Mouse (Mus musculus): ENCODE data around the gene Cntnap2. TPM values are rescaled to one million over a fixed set of nuclear protein-coding genes. Genes with fewer than 3 reads are reported as not detected.

Gene Cntnap2
- polyA plus RNA-seq, 1 experiment from 2014 or later: 0.75 TPM

DNA sequence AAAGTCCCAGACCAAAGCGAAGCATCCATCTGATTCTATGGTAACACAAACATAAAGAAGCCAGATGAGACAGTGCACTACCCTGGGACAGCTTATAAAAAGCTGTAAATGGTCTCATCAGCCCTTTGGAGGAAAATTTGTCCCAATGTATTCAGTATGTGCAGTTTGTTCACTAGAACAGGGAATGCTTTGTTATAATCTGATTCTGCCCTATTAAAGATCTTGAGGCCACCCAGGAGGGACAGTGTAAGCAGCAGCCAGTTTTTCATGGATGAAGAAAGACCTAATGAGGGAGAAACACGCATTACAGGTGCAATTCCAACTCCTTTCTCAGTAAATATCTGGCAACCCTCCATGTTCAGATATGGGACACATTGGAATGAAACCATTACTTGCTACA lies 145.9 kb downstream of the Cntnap2 start:
- H3K4me2 ChIP-seq (ENCODE audit: low read depth, severe bottlenecking): no peak overlapping the region
- ATAC-seq (ENCODE audit: insufficient number of reproducible peaks, low FRiP score, low TSS enrichment, low read depth): no peak
- DNase-seq (ENCODE audit: low spot score): no peak
- H3K9ac ChIP-seq (ENCODE audit: low read length): no peak overlapping the region
- no peaks in the 10 kb centered on the region for H3K27me3 ChIP-seq (ENCODE audit: control insufficient read depth, insufficient read depth, low read length)
- no peaks in the 10 kb centered on the region for H3K36me3 ChIP-seq (ENCODE audit: control insufficient read depth, insufficient read depth, low read length)
- H3K9me3 ChIP-seq (ENCODE audit: control insufficient read depth, low read length): no peaks in the 10 kb centered on the region
- no peak overlapping the region for H3K27ac ChIP-seq (replicated peaks; ENCODE audit: low read depth, low read length)
- WGBS: 84% methylated on average over 2 of the region's 2 CpGs
- no peak overlapping the region for H3K4me3 ChIP-seq (ENCODE audit: low read depth, low read length)
- H3K4me1 ChIP-seq (ENCODE audit: control insufficient read depth, insufficient read depth, low read length): no peaks in the 10 kb centered on the region

DNA sequence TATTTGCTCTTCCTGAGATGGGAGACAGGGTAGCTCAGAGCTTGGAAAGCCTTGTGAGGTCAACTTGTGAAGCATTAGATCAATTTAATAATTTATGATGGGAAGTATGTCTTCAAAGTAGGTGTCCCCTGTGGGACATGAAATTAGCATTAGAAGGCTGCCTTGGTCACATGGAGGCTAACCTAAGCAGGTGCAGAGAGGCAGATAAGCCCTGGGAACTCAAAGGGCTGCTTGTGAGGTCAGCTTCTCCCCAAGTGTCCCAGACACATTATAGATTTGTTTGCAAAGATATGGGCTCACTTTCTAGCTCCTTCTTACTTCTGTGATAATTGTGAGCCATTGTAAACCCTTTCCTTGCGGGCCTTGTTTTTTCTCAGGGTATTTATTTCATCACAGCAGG lies 155.2 kb downstream of the Cntnap2 start:
- Histone ChIP-seq H3K9me3 (ENCODE audit: control insufficient read depth, low read length) (no peaks in the 10 kb centered on the region), H3K4me3 (ENCODE audit: low read depth, low read length) (no peak overlapping the region), H3K9ac (ENCODE audit: low read length) (no peak overlapping the region), H3K4me2 (ENCODE audit: low read depth, severe bottlenecking) (no peak overlapping the region), H3K27ac (replicated peaks; ENCODE audit: low read depth, low read length) (no peak overlapping the region), H3K36me3 (ENCODE audit: control insufficient read depth, insufficient read depth, low read length) (no peaks in the 10 kb centered on the region), H3K27me3 (ENCODE audit: control insufficient read depth, insufficient read depth, low read length) (no peaks in the 10 kb centered on the region), H3K4me1 (ENCODE audit: control insufficient read depth, insufficient read depth, low read length) (no peaks in the 10 kb centered on the region)
- WGBS: 69% methylated on average over 1 of the region's 1 CpGs
- ATAC-seq (ENCODE audit: insufficient number of reproducible peaks, low FRiP score, low TSS enrichment, low read depth): no peak
- no peak for DNase-seq (ENCODE audit: low spot score)

DNA sequence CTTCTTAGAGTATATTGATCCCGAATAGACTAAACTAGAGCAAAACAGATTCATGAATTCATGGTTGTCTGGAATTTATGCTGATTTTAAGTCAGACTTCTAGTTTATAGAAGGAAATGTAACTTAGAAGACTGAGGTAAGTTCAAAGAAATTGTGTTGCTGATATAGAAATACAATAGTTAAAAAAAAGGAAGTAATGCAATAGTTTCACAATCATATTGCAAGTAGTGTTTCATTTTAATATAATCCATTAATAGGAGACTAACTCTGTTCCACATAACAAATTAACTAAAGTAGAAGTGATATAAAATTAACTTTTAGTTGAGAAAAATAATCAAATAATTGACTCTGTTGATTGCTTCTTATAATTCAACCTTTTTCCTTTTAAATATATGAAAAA lies 169.8 kb downstream of the Cntnap2 start:
- no peaks in the 10 kb centered on the region for H3K4me1 ChIP-seq (ENCODE audit: control insufficient read depth, insufficient read depth, low read length)
- no peak for DNase-seq (ENCODE audit: low spot score)
- no peaks in the 10 kb centered on the region for H3K9me3 ChIP-seq (ENCODE audit: control insufficient read depth, low read length)
- ATAC-seq (ENCODE audit: insufficient number of reproducible peaks, low FRiP score, low TSS enrichment, low read depth): no peak
- no peak overlapping the region for H3K9ac ChIP-seq (ENCODE audit: low read length)
- H3K27ac ChIP-seq (replicated peaks; ENCODE audit: low read depth, low read length): no peak overlapping the region
- no peaks in the 10 kb centered on the region for H3K36me3 ChIP-seq (ENCODE audit: control insufficient read depth, insufficient read depth, low read length)
- H3K4me2 ChIP-seq (ENCODE audit: low read depth, severe bottlenecking): no peak overlapping the region
- no peaks in the 10 kb centered on the region for H3K27me3 ChIP-seq (ENCODE audit: control insufficient read depth, insufficient read depth, low read length)
- no peak overlapping the region for H3K4me3 ChIP-seq (ENCODE audit: low read depth, low read length)
- 82% methylated on average over 1 of the region's 1 CpGs for WGBS

- H3K27ac ChIP-seq (replicated peaks; ENCODE audit: low read depth, low read length): no peak overlapping the region
- 86% methylated on average over 3 of the region's 3 CpGs for whole genome bisulfite sequencing
- DNase-seq (ENCODE audit: low spot score): no peak
- H3K4me3 ChIP-seq (ENCODE audit: low read depth, low read length): no peak overlapping the region
- no peak overlapping the region for H3K9ac ChIP-seq (ENCODE audit: low read length)
- ATAC-seq (ENCODE audit: insufficient number of reproducible peaks, low FRiP score, low TSS enrichment, low read depth): no peak
- H3K4me2 ChIP-seq (ENCODE audit: low read depth, severe bottlenecking): no peak overlapping the region
- H3K36me3 ChIP-seq (ENCODE audit: control insufficient read depth, insufficient read depth, low read length): no peaks in the 10 kb centered on the region
- H3K4me1 ChIP-seq (ENCODE audit: control insufficient read depth, insufficient read depth, low read length): no peaks in the 10 kb centered on the region
- no peaks in the 10 kb centered on the region for H3K27me3 ChIP-seq (ENCODE audit: control insufficient read depth, insufficient read depth, low read length)
- no peaks in the 10 kb centered on the region for H3K9me3 ChIP-seq (ENCODE audit: control insufficient read depth, low read length)
These were observed 173.4 kb downstream of the Cntnap2 start for GRCm38 (mm10) chr6:45232571-45232970.

- H3K36me3 ChIP-seq (ENCODE audit: control insufficient read depth, insufficient read depth, low read length): no peaks in the 10 kb centered on the region
- 86% methylated on average over 4 of the region's 4 CpGs for WGBS
- no peaks in the 10 kb centered on the region for H3K27me3 ChIP-seq (ENCODE audit: control insufficient read depth, insufficient read depth, low read length)
- no peak overlapping the region for H3K27ac ChIP-seq (replicated peaks; ENCODE audit: low read depth, low read length)
- no peak overlapping the region for H3K4me3 ChIP-seq (ENCODE audit: low read depth, low read length)
- no peak for DNase-seq (ENCODE audit: low spot score)
- H3K9me3 ChIP-seq (ENCODE audit: control insufficient read depth, low read length): no peaks in the 10 kb centered on the region
- no peak for ATAC-seq (ENCODE audit: insufficient number of reproducible peaks, low FRiP score, low TSS enrichment, low read depth)
- H3K4me2 ChIP-seq (ENCODE audit: low read depth, severe bottlenecking): no peak overlapping the region
- H3K9ac ChIP-seq (ENCODE audit: low read length): no peak overlapping the region
- no peaks in the 10 kb centered on the region for H3K4me1 ChIP-seq (ENCODE audit: control insufficient read depth, insufficient read depth, low read length)
These were observed 177.4 kb downstream of the Cntnap2 start for GRCm38 (mm10) chr6:45236531-45236930.

- no peaks in the 10 kb centered on the region for H3K27me3 ChIP-seq (ENCODE audit: control insufficient read depth, insufficient read depth, low read length)
- H3K4me2 ChIP-seq (ENCODE audit: low read depth, severe bottlenecking): no peak overlapping the region
- DNase-seq (ENCODE audit: low spot score): no peak
- no peak overlapping the region for H3K27ac ChIP-seq (replicated peaks; ENCODE audit: low read depth, low read length)
- no peaks in the 10 kb centered on the region for H3K4me1 ChIP-seq (ENCODE audit: control insufficient read depth, insufficient read depth, low read length)
- H3K4me3 ChIP-seq (ENCODE audit: low read depth, low read length): no peak overlapping the region
- H3K9ac ChIP-seq (ENCODE audit: low read length): no peak overlapping the region
- H3K36me3 ChIP-seq (ENCODE audit: control insufficient read depth, insufficient read depth, low read length): no peaks in the 10 kb centered on the region
- ATAC-seq (ENCODE audit: insufficient number of reproducible peaks, low FRiP score, low TSS enrichment, low read depth): no peak
- no peaks in the 10 kb centered on the region for H3K9me3 ChIP-seq (ENCODE audit: control insufficient read depth, low read length)
These were observed 179.0 kb downstream of the Cntnap2 start for GRCm38 (mm10) chr6:45238117-45238516.

- Histone ChIP-seq H3K9me3 (ENCODE audit: control insufficient read depth, low read length) (no peaks in the 10 kb centered on the region), H3K9ac (ENCODE audit: low read length) (no peak overlapping the region), H3K4me2 (ENCODE audit: low read depth, severe bottlenecking) (no peak overlapping the region), H3K27ac (replicated peaks; ENCODE audit: low read depth, low read length) (no peak overlapping the region), H3K27me3 (ENCODE audit: control insufficient read depth, insufficient read depth, low read length) (no peaks in the 10 kb centered on the region), H3K36me3 (ENCODE audit: control insufficient read depth, insufficient read depth, low read length) (no peaks in the 10 kb centered on the region), H3K4me3 (ENCODE audit: low read depth, low read length) (no peak overlapping the region), H3K4me1 (ENCODE audit: control insufficient read depth, insufficient read depth, low read length) (no peaks in the 10 kb centered on the region)
- no peak for DNase-seq (ENCODE audit: low spot score)
- 90% methylated on average over 1 of the region's 1 CpGs for WGBS
- no peak for ATAC-seq (ENCODE audit: insufficient number of reproducible peaks, low FRiP score, low TSS enrichment, low read depth)
These were observed 182.1 kb downstream of the Cntnap2 start for GRCm38 (mm10) chr6:45241218-45241617.

DNA sequence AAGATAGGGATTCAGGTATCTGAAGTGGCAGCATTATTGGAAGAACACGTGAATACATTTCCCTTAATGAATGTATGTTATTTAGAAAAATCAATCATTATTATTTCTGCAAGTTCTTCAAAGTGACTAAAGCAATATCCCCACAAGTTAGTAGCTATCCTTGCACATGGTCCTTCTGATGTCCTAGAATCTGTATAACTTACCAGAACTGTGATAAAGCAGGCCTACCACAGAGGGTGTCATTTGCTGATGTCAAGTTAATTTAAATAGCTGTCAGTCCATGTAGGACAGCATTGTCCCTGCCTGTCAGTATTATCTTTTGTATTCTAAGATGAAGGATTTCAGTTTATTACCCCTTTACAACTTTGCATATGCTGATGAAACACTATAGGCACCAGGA lies 185.5 kb downstream of the Cntnap2 start:
- no peaks in the 10 kb centered on the region for H3K36me3 ChIP-seq (ENCODE audit: control insufficient read depth, insufficient read depth, low read length)
- no peak for ATAC-seq (ENCODE audit: insufficient number of reproducible peaks, low FRiP score, low TSS enrichment, low read depth)
- no peaks in the 10 kb centered on the region for H3K9me3 ChIP-seq (ENCODE audit: control insufficient read depth, low read length)
- no peak overlapping the region for H3K4me3 ChIP-seq (ENCODE audit: low read depth, low read length)
- 80% methylated on average over 1 of the region's 1 CpGs for WGBS
- H3K27me3 ChIP-seq (ENCODE audit: control insufficient read depth, insufficient read depth, low read length): no peaks in the 10 kb centered on the region
- DNase-seq (ENCODE audit: low spot score): no peak
- no peaks in the 10 kb centered on the region for H3K4me1 ChIP-seq (ENCODE audit: control insufficient read depth, insufficient read depth, low read length)
- no peak overlapping the region for H3K9ac ChIP-seq (ENCODE audit: low read length)
- no peak overlapping the region for H3K4me2 ChIP-seq (ENCODE audit: low read depth, severe bottlenecking)
- H3K27ac ChIP-seq (replicated peaks; ENCODE audit: low read depth, low read length): no peak overlapping the region

- Histone ChIP-seq H3K4me2 (ENCODE audit: low read depth, severe bottlenecking) (no peak overlapping the region), H3K27me3 (ENCODE audit: control insufficient read depth, insufficient read depth, low read length) (no peaks in the 10 kb centered on the region), H3K27ac (replicated peaks; ENCODE audit: low read depth, low read length) (no peak overlapping the region), H3K4me1 (ENCODE audit: control insufficient read depth, insufficient read depth, low read length) (no peaks in the 10 kb centered on the region), H3K36me3 (ENCODE audit: control insufficient read depth, insufficient read depth, low read length) (no peaks in the 10 kb centered on the region), H3K9me3 (ENCODE audit: control insufficient read depth, low read length) (no peaks in the 10 kb centered on the region), H3K4me3 (ENCODE audit: low read depth, low read length) (no peak overlapping the region), H3K9ac (ENCODE audit: low read length) (no peak overlapping the region)
- DNase-seq (ENCODE audit: low spot score): no peak
- ATAC-seq (ENCODE audit: insufficient number of reproducible peaks, low FRiP score, low TSS enrichment, low read depth): no peak
- WGBS: 66% methylated on average over 1 of the region's 1 CpGs
These were observed 198.9 kb downstream of the Cntnap2 start for GRCm38 (mm10) chr6:45258047-45258446.
